Mouse (Mus musculus): ENCODE measurements at regions not wholly inside any gene's neighbourhood (a gene's known extent, or its start where the extent isn't known, plus 50 kb on each side); places are given as distances from the start of the nearest gene placed in this dataset.

DNA sequence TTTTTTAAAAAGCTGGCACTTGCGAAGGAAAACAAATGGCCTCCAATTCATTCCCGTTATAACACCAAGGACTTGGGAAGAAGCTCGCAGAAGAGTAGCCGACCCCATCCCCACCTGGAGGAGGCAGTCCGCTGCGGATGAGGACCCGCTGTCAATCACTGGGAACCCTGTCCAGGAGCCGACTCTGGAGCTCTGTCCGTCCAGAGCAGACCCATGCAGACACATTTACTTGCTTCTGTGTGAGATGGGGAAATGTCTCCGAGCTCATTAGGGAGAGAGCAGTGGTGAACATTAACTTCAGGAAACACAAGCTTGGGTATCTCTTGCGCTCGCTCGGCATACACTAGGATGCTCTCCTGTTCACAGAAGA lies 50.5 kb upstream of the Tmem132d start:
- TF ChIP-seq POLR2A (IDR thresholded peaks at IDR 0.05; ENCODE audit: extremely low read depth, insufficient read depth, low read length) (no peak), CTCF (IDR thresholded peaks at IDR 0.05; ENCODE audit: low read depth, low read length) (no peak)

Measured in liver, adult 2 months (tissue).